Mouse (Mus musculus) spleen, adult 2 months (tissue): Measurements from ENCODE around the gene Slc5a10.

ENCODE experiments used
- CTCF ChIP-seq: fragments of 200-500 bp; IDR thresholded peaks from 2 replicates; pipeline ENCODE4 v1.5.1; 2011; ENCODE audit warnings: mild to moderate bottlenecking, inconsistent platforms; ENCODE audit not compliant: insufficient read depth, insufficient read length, insufficient replicate concordance; ENCODE audit errors: extremely low read depth
- POLR2A ChIP-seq: fragments of 200-500 bp; IDR thresholded peaks from 2 replicates; pipeline ENCODE4 v1.6.1; 2011; ENCODE audit warnings: low read depth, low read length, inconsistent platforms

GRCm38 (mm10) chr11:61745781-61746180 lies 25.2 kb upstream of the Slc5a10 start:
- TF ChIP-seq CTCF: no peak
- TF ChIP-seq POLR2A: no peak
